Mouse (Mus musculus): ENCODE measurements around the gene Bloc1s6. TPM values are rescaled to one million over a fixed set of nuclear protein-coding genes. Genes with fewer than 3 reads are reported as not detected.

Bloc1s6 gene
- total RNA-seq, 2 experiments from 2014 or later, result 25.7 to 38.8 TPM

DNA sequence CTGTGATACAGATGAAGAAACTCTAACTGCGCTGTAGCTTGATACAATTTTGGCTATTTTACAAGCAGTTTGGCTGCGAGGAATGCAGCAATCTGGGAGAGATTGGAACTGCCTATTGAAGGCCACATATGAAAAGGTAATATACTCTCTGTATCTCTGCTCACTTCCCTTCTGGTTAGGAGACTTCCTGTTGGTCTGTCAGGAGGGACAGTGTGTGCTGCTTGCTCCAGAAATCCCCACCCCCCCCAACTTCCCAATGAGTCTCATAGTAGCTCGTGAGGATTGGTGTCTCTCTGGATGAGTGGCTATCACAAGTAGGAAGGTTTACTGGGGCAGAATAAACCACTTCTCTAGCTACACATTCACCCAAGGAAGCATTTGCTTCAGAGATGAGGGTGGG is 24.7 kb downstream of the Bloc1s6 start:
- peak; percentile 59 for ATAC-seq (replicated peaks; ENCODE audit: poor library complexity, severe bottlenecking)

DNA sequence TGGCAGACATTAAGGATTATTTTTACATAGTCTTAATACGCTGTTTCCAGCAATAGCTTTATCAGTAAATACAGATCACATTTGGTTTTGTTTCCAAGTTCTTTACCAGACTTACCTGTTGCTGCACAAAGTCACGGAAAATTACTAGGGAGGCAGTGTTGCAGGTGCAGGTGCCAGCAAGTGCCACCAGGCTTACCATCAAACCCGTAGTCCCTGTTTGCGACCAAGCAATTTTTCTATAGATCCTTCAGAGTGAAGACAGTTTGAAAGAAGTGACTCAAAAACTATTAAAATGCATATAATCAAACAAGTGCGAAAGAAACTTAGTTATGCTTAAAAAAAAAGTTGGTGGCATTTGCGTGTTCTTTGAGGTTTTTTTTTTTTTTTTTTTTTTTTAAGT is 26.2 kb downstream of the Bloc1s6 start:
- no peak for ATAC-seq (replicated peaks; ENCODE audit: poor library complexity, severe bottlenecking)

- ATAC-seq (replicated peaks; ENCODE audit: poor library complexity, severe bottlenecking), result peak; percentile 91
Observed at GRCm38 (mm10) chr2:122765071-122765793, 26.9 kb downstream of the Bloc1s6 start, which contains the start of gene Sqor. Gene Sqor, plus strand, starts transcription at chr2:122765237.

DNA sequence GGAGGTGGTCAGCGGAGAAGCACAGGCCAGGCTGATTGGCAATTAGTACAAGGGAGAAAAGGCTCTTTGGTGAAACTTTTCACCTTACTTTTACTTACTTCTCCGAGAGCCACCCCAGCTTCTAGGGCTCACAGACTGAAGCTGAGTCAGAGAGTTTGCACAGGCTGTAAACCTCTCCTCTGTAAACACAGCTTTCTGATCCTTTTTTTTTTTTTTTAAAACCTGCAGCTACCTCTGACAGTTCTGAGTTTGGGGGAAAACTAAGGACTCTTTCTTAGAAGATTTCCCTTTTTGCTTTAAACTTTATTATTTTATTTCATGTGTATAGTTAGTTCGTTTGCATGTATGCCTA is 27.5 kb downstream of the Bloc1s6 start:
- no peak for ATAC-seq (replicated peaks; ENCODE audit: poor library complexity, severe bottlenecking)

GRCm38 (mm10) chr2:122771002-122771401 is 32.7 kb downstream of the Bloc1s6 start:
- ATAC-seq (replicated peaks; ENCODE audit: poor library complexity, severe bottlenecking), result peak; percentile 99

DNA sequence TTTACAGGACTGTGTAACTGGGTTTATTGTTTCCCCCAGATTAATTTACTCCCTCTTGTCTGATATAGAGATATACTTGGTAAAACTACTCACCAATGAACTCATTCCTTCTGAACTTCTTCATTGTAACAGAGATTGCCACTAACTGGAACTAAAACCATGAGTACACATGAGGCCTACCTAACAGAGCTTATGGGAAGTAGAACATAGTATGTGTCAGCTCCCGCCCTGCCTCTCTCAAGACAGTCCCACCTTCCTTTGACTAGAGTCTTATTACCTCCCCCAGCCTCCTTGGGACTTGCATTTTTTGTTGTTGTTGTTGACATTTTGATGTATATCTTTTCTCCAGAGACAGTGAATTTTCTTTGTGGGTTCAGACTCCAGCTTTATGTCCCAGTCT is 34.6 kb downstream of the Bloc1s6 start:
- ATAC-seq (replicated peaks; ENCODE audit: poor library complexity, severe bottlenecking), result no peak

- no peak for ATAC-seq (replicated peaks; ENCODE audit: poor library complexity, severe bottlenecking)
Observed at GRCm38 (mm10) chr2:122775491-122775890, 37.2 kb downstream of the Bloc1s6 start.

DNA sequence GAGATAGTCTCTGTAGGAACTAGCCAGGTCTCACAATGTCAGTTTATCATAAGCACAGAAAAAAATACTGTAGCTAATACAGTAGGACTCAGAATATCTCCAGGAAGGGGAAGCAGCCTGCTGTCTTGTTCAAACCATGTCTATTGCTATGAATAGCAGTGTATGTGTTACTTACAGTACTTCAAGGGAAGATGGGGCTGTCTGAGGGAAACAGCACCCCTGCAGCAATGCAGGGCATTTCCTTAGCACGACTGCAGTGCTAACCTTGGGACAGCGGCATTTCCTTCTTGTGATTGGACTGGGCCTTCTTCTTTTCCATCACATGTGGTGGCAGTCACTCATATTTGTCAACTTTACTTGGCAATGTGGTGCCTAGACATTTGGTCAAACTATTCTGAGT is 38.5 kb downstream of the Bloc1s6 start:
- ATAC-seq (replicated peaks; ENCODE audit: poor library complexity, severe bottlenecking), result peak; percentile 24; the same call in 1 of the 2 replicates

DNA sequence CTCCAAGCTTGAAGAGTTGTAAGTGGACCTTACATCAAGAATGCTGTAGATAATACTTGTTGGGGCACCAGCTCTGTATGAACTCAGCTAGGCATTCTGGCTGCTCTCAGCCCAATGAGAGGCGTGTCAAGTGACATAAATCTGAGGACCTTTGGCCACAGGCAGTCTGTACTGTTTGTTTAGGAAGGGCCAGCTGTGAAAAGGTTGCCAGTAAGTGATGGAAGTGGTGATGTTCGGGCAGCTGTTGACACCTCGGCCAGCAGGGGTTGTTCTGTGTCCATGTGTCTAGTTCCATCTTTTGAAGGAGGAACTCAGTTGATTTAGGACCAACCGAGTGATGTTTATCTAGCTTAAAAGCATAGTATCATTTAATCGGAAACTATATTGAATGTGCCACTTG is 41.7 kb downstream of the Bloc1s6 start:
- ATAC-seq (replicated peaks; ENCODE audit: poor library complexity, severe bottlenecking), result peak; percentile 39; the same call in 1 of the 2 replicates

DNA sequence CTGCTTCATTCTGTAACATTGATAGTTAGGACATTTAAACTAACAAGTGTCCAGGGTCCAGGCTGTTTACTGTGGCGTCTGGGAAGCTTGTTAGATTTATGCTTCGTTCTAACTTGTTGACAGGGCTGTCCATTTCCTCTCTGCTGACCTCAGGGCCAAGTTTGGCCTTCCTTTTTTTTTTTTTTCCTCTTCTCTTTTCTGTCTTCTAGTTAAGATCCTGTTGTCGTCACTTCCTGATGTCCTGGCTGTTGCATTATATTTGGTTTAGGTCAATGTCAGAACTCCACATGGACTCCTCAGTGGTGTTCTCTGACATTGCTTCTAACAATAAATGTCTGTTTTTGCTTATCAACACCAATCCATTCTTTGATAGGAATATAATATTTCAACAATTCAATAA is 42.1 kb downstream of the Bloc1s6 start:
- peak; percentile 76 for ATAC-seq (replicated peaks; ENCODE audit: poor library complexity, severe bottlenecking)

DNA sequence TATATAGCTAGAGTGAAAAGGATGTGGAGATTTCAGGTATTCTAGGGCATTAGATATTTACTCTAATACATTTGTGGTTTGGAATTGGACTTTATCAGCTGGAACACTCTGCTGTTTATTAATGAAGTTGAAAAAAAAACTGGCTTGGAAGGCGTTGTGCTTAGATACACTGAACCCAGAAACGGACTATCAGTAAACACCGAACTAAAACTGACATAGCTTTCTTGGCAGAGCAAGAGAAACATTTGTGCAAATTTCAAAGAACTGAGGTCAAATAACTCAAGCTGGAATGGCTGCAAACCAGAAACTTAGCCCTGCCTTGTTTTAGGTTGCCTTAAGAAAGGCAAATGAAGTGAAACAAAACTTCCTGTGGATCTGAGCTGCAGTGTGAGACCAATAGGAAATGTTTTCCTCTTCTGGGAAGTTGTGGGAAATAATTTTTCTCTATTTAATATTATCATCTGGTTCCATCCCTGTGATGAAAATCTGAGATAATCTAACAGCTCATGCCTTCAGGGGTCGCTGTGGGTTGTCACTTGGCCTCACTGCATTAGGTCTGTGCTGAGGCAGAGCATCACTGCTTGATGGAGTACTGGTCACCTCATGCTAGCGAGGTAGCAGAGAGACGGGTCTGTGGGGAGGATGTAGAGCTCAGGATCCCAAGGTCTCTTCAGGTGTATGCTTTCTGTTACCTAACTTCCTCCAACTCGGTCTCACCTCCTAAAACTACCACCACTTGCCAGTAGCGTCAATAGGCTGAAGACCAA is 43.5 kb downstream of the Bloc1s6 start:
- no peak for ATAC-seq (replicated peaks; ENCODE audit: poor library complexity, severe bottlenecking)

GRCm38 (mm10) chr2:122783730-122784129 is 45.4 kb downstream of the Bloc1s6 start:
- no peak for ATAC-seq (replicated peaks; ENCODE audit: poor library complexity, severe bottlenecking)

DNA sequence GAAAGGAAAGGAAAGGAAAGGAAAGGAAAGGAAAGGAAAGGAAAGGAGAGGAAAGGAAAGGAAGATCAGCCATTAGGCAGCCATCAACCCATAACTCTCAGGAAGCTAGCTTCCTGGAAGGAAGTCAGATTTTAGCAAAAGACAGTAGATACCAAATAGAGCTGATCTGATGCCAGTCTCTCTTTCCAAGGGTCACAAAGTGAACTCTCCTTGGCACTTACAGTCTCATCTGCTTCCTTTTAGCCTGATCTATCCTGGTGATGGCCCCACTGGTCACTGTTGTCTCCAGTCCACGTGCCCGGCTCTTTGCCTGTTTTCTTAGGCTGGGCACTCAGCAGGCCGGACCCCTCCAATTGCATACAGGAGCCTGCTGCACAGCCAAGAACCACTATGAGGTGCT is 46.4 kb downstream of the Bloc1s6 start:
- no peak for ATAC-seq (replicated peaks; ENCODE audit: poor library complexity, severe bottlenecking)

DNA sequence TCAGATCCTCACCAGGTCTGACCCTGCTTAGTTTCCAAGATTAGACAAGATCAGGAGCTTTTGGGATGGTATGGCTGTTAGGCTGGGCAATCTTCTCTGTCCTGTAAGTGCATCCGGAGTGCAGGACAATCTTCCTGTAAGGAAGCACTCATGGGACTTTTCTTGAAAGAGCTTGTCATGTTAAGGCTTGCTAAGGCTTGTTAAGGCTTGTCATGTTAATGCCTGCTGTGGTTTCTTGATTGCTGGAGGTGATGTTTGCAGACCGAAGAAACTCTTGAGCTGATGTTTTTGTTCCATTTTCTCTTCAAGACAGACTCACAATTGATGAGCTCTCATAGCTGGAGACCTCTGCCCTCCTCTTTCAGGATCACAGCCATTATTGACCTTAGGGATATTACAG is 47.9 kb downstream of the Bloc1s6 start:
- ATAC-seq (replicated peaks; ENCODE audit: poor library complexity, severe bottlenecking), result no peak

- peak; percentile 78 for ATAC-seq (replicated peaks; ENCODE audit: poor library complexity, severe bottlenecking)
Observed at GRCm38 (mm10) chr2:122789311-122789710, 51.0 kb downstream of the Bloc1s6 start.

DNA sequence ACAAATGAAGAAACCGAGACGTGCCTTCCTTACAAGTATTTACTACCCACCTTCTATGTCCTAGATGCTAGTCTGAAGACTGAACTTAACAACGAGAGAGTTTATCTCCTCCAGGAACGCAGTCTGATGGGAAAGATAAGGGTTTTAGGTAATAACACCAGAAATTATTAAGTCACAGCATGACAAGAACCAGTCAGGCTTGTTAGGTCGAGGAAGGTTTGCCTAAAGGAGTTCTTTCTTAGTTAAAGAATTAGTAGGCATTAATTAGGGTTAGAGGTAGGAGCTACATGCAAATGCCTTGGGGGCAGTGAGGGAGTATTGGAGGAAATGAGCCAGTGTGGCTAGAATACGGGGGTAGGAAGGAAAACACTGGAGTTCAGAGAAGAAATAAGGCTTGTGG is 51.4 kb downstream of the Bloc1s6 start:
- ATAC-seq (replicated peaks; ENCODE audit: poor library complexity, severe bottlenecking), result 0 out of 2 replicates have a peak, but pooled peaks have one; percentile 31

Other genes starting within 250 kb of the Bloc1s6 start
- 94.8 and 123 TPM in 2 replicates for gene Gatm, start 127.2 kb upstream of the Bloc1s6 start, total RNA-seq (2014; fragmentation: Nextera tagmentation)
- 96.0 and 115 TPM in 2 replicates for gene Gatm, start 127.2 kb upstream of the Bloc1s6 start, total RNA-seq (2017)
- not detected in 2 replicates for gene AA467197, start 101.5 kb upstream of the Bloc1s6 start, total RNA-seq (2014; fragmentation: Nextera tagmentation)
- 2.4 TPM in 2 replicates for gene AA467197, start 101.5 kb upstream of the Bloc1s6 start, total RNA-seq (2017)
- 1.3 and 2.0 TPM in 2 replicates for gene Slc30a4, start 35.8 kb upstream of the Bloc1s6 start, total RNA-seq (2014; fragmentation: Nextera tagmentation)
- gene Slc30a4, start 35.8 kb upstream of the Bloc1s6 start, total RNA-seq (2017), result 1.3 and 2.1 TPM in 2 replicates
- 22.7 and 29.0 TPM in 2 replicates for gene Sqor, start 26.7 kb downstream of the Bloc1s6 start, total RNA-seq (2014; fragmentation: Nextera tagmentation)
- 26.4 and 36.6 TPM in 2 replicates for gene Sqor, start 26.7 kb downstream of the Bloc1s6 start, total RNA-seq (2017)

All from granulocyte monocyte progenitor cell, adult 5-6 weeks (primary cell).